Mouse (Mus musculus): Measurements from ENCODE around the gene Gm48551. TPM values are rescaled to one million over a fixed set of nuclear protein-coding genes. Genes with fewer than 3 reads are reported as not detected.

Gm48551 gene
- polyA plus RNA-seq, 1 experiment from 2014 or later = 5.9 TPM

GRCm38 (mm10) chr10:81432868-81433262 lies 48.6 kb downstream of the Gm48551 start:
- Histone ChIP-seq H3K36me3 (no peaks in the 10 kb centered on the region), H3K4me3 (peak overlapping the region; percentile 14; the same call in 1 of the 2 replicates), H3K27ac (no peak overlapping the region), H3K4me2 (replicated peaks) (peak overlapping the region; percentile 48), H3K9ac (no peak overlapping the region), H3K27me3 (peaks cover 37% of the 10 kb centered on the region), H3K9me3 (replicated peaks) (no peaks in the 10 kb centered on the region), H3K4me1 (peaks cover 28% of the 10 kb centered on the region)
- 4% methylated on average over 17 of the region's 17 CpGs for WGBS
- ATAC-seq (ENCODE audit: low FRiP score) = peak; percentile 86

DNA sequence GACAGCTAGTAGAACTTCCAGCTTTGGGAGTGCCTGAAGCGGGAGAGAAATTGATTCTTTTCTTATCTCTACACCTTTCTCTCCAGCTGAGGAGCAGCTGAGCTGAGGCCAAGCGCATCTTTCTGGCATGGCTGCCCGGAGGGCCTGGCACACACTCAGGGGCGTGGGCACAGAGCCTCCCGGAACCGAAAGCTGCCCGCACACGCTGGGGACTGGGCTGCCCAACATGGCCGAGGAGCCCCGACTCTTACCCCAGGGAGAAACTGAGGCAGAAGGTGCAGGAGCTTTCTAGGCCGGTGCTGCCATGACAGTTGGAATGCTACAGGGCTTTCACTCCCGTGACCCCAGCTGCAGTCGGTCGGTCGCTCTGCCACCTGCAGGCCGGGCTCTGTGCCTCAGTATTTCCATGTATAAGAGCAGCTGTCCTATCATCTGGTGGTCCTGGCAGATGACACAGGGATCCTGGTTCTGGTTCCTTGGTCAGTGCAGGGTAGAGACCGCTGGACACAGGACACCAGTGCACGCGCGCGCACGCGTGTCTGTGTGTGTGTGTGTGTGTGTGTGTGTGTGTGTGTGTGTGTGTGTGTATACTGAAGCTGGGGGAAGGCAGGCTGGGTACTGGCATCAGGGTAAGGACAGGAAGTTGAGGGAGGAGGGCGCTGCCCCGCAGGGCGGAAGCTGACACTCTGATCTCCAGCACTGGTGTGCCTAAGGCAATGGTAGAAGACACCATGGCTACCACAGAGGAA lies 49.4 kb downstream of the Gm48551 start:
- no peak overlapping the region for H3K9ac ChIP-seq
- no peaks in the 10 kb centered on the region for H3K9me3 ChIP-seq (replicated peaks)
- H3K27ac ChIP-seq = no peak overlapping the region
- H3K4me2 ChIP-seq (replicated peaks) = 0 out of 2 replicates have a peak overlapping the region, but pooled peaks have one; percentile 48
- H3K36me3 ChIP-seq = no peaks in the 10 kb centered on the region
- WGBS = 72% methylated on average over 26 of the region's 26 CpGs
- no peak for ATAC-seq (ENCODE audit: low FRiP score)
- no peak overlapping the region for H3K4me3 ChIP-seq
- peaks cover 29% of the 10 kb centered on the region for H3K27me3 ChIP-seq
- peaks cover 28% of the 10 kb centered on the region for H3K4me1 ChIP-seq

DNA sequence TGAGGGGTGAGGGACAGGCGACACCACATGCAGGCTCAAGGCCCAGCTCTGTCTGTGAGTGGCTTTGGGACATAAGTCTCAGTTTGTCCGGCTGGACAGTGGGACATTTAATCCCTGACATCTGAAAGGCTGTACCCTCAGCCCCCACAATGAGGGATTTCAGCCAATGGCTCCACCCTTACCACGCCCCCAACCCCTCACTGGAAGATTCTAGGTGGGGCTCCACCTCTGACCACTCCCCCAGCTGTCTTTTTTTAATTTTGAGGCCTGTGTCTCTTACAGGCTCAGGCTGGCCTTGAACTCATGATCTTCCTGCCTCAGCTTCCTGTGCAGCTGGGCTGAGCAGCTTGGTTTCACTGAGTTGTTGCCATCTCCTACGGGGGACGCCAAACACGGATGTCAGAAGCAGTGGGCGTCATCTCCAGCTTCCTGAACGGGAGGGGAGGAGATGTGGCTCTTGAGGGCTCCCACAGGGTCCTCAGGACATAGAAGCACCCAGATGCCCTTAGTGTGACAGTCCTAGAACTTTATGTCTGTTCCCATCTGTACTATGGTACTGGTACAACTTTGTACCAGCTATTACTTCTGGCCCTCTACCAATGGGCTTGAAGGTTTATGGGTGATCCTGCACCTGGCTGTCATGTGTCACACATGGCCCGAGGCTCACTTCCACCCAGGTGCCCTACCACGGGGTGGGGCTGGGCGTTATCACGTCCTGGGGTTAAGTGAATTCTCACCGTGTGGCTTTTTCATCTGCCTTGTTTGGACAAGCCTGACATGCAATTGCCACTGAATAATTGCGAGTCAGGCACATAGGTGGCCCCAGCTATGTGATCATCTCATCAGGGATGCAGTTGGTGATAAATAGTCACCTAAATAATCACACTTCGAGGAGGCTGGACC lies 50.3 kb downstream of the Gm48551 start:
- no peak for ATAC-seq (ENCODE audit: low FRiP score)
- Histone ChIP-seq H3K27ac (no peak overlapping the region), H3K36me3 (no peaks in the 10 kb centered on the region), H3K27me3 (peaks cover 22% of the 10 kb centered on the region; the same call in 1 of the 2 replicates), H3K9ac (no peak overlapping the region), H3K9me3 (replicated peaks) (no peaks in the 10 kb centered on the region), H3K4me1 (peaks cover 21% of the 10 kb centered on the region), H3K4me2 (replicated peaks) (no peak overlapping the region), H3K4me3 (no peak overlapping the region)
- 63% methylated on average over 15 of the region's 15 CpGs for WGBS

DNA sequence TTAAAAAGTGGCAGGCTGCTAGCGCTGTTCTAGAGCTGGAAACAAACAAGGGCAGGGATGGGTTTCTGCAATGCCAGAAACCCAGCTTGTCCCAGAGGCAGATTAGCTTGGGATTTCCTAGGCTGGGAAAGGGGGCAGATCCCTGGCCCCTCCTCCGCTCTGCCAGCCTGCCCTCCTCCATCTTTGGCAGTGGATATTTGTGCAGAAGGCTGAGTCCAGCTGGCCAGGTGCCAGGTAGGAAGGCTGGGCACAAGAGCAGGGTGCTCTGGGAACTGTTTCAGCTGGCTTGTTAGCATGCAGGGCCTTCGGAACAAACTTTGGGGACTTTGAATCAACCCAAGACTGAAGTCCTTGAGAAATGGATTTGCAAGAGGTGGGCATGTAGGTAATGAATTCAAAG lies 51.2 kb downstream of the Gm48551 start:
- Histone ChIP-seq H3K4me1 (peaks cover 18% of the 10 kb centered on the region), H3K27me3 (peaks cover 22% of the 10 kb centered on the region; the same call in 1 of the 2 replicates), H3K4me2 (replicated peaks) (no peak overlapping the region), H3K27ac (no peak overlapping the region), H3K9ac (no peak overlapping the region), H3K4me3 (no peak overlapping the region), H3K9me3 (replicated peaks) (no peaks in the 10 kb centered on the region), H3K36me3 (no peaks in the 10 kb centered on the region)
- 77% methylated on average over 3 of the region's 3 CpGs for WGBS
- ATAC-seq (ENCODE audit: low FRiP score) = no peak

DNA sequence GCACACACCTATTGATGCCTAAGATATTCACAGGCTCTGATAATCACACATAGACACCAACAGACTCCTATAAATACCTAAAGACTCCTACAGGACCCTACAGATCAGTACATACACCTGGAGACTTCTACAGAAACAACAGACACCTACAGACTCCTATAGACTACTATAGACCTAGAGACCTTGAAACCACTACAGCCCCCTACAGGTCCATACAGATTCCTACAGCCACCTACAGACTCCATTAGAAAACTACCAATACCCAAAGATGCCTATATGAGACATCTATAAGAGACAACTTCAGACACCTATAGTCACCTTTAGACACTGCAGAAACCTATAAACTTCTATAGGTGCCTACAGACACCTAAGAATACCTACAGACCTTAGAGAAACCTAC lies 56.8 kb downstream of the Gm48551 start:
- ATAC-seq (ENCODE audit: low FRiP score) = no peak
- H3K9ac ChIP-seq = no peak overlapping the region
- no peak overlapping the region for H3K4me2 ChIP-seq (replicated peaks)

More for the DNA sequence above, 56.8 kb downstream of the Gm48551 start:
- H3K36me3 ChIP-seq = no peaks in the 10 kb centered on the region
- H3K27me3 ChIP-seq = peaks cover 17% of the 10 kb centered on the region; the same call in 1 of the 2 replicates
- H3K4me1 ChIP-seq = no peaks in the 10 kb centered on the region
- H3K4me3 ChIP-seq = no peak overlapping the region
- no peaks in the 10 kb centered on the region for H3K9me3 ChIP-seq (replicated peaks)
- H3K27ac ChIP-seq = no peak overlapping the region

Small RNA genes lying within 50 kb of the gene (microRNA-seq; reads per million reads assigned to microRNA genes)
- gene Mir1191b (not detected), gene Mir6913 (not detected)

Other genes starting within 250 kb of the Gm48551 start
- 17.7 and 18.2 TPM in 2 replicates for gene Zbtb7a, start 249.2 kb upstream of the Gm48551 start, polyA plus RNA-seq (2016; fragmentation: Nextera tagmentation; extraction: Ambion mirVana)
- gene Pias4, start 216.5 kb upstream of the Gm48551 start, polyA plus RNA-seq (2016; fragmentation: Nextera tagmentation; extraction: Ambion mirVana) = 56.7 and 59.2 TPM in 2 replicates
- gene Eef2, start 207.8 kb upstream of the Gm48551 start, polyA plus RNA-seq (2016; fragmentation: Nextera tagmentation; extraction: Ambion mirVana) = 539 TPM in 2 replicates
- 86.4 and 94.5 TPM in 2 replicates for gene Dapk3, start 201.5 kb upstream of the Gm48551 start, polyA plus RNA-seq (2016; fragmentation: Nextera tagmentation; extraction: Ambion mirVana)
- gene 4930442H23Rik, start 200.6 kb upstream of the Gm48551 start, polyA plus RNA-seq (2016; fragmentation: Nextera tagmentation; extraction: Ambion mirVana) = not detected in 2 replicates
- not detected in 2 replicates for gene Nmrk2, start 182.4 kb upstream of the Gm48551 start, polyA plus RNA-seq (2016; fragmentation: Nextera tagmentation; extraction: Ambion mirVana)
- gene Atcay, start 153.6 kb upstream of the Gm48551 start, polyA plus RNA-seq (2016; fragmentation: Nextera tagmentation; extraction: Ambion mirVana) = 33.7 and 36.8 TPM in 2 replicates
- gene Zfr2, start 151.3 kb upstream of the Gm48551 start, polyA plus RNA-seq (2016; fragmentation: Nextera tagmentation; extraction: Ambion mirVana) = 14.0 and 15.6 TPM in 2 replicates
- 6.3 and 6.8 TPM in 2 replicates for gene Matk, start 131.5 kb upstream of the Gm48551 start, polyA plus RNA-seq (2016; fragmentation: Nextera tagmentation; extraction: Ambion mirVana)
- 142 and 155 TPM in 2 replicates for gene Mrpl54, start 117.5 kb upstream of the Gm48551 start, polyA plus RNA-seq (2016; fragmentation: Nextera tagmentation; extraction: Ambion mirVana)
- 36.9 and 38.1 TPM in 2 replicates for gene Apba3, start 117.5 kb upstream of the Gm48551 start, polyA plus RNA-seq (2016; fragmentation: Nextera tagmentation; extraction: Ambion mirVana)
- gene Tjp3, start 92.9 kb upstream of the Gm48551 start, polyA plus RNA-seq (2016; fragmentation: Nextera tagmentation; extraction: Ambion mirVana) = 5.4 and 6.8 TPM in 2 replicates
- 97.3 and 103 TPM in 2 replicates for gene Pip5k1c, start 91.5 kb upstream of the Gm48551 start, polyA plus RNA-seq (2016; fragmentation: Nextera tagmentation; extraction: Ambion mirVana)
- 53.3 and 54.5 TPM in 2 replicates for gene Cactin, start 63.4 kb upstream of the Gm48551 start, polyA plus RNA-seq (2016; fragmentation: Nextera tagmentation; extraction: Ambion mirVana)
- 2.7 and 3.1 TPM in 2 replicates for gene Tbxa2r, start 55.7 kb upstream of the Gm48551 start, polyA plus RNA-seq (2016; fragmentation: Nextera tagmentation; extraction: Ambion mirVana)
- gene Gipc3, start 41.2 kb upstream of the Gm48551 start, polyA plus RNA-seq (2016; fragmentation: Nextera tagmentation; extraction: Ambion mirVana) = not detected in 2 replicates
- 92.0 and 93.4 TPM in 2 replicates for gene Hmg20b, start 34.0 kb upstream of the Gm48551 start, polyA plus RNA-seq (2016; fragmentation: Nextera tagmentation; extraction: Ambion mirVana)
- 11.4 and 12.9 TPM in 2 replicates for gene Mfsd12, start 27.0 kb upstream of the Gm48551 start, polyA plus RNA-seq (2016; fragmentation: Nextera tagmentation; extraction: Ambion mirVana)
- 0.52 and 0.88 TPM in 2 replicates for gene 4930404N11Rik, start 18.6 kb upstream of the Gm48551 start, polyA plus RNA-seq (2016; fragmentation: Nextera tagmentation; extraction: Ambion mirVana)
- gene Fzr1, start 6.0 kb upstream of the Gm48551 start, polyA plus RNA-seq (2016; fragmentation: Nextera tagmentation; extraction: Ambion mirVana) = 132 and 134 TPM in 2 replicates
- 62.7 and 67.5 TPM in 2 replicates for gene Dohh, start within 50 bp of the Gm48551 start, polyA plus RNA-seq (2016; fragmentation: Nextera tagmentation; extraction: Ambion mirVana)
- gene Gm48552, start 4.5 kb downstream of the Gm48551 start, polyA plus RNA-seq (2016; fragmentation: Nextera tagmentation; extraction: Ambion mirVana) = 1.1 and 2.4 TPM in 2 replicates
- gene Smim24, start 8.6 kb downstream of the Gm48551 start, polyA plus RNA-seq (2016; fragmentation: Nextera tagmentation; extraction: Ambion mirVana) = 1.9 and 2.7 TPM in 2 replicates
- gene Nfic, start 71.2 kb downstream of the Gm48551 start, polyA plus RNA-seq (2016; fragmentation: Nextera tagmentation; extraction: Ambion mirVana) = 30.9 and 31.5 TPM in 2 replicates
- 37.1 and 41.3 TPM in 2 replicates for gene Celf5, start 98.2 kb downstream of the Gm48551 start, polyA plus RNA-seq (2016; fragmentation: Nextera tagmentation; extraction: Ambion mirVana)
- gene Ncln, start 111.9 kb downstream of the Gm48551 start, polyA plus RNA-seq (2016; fragmentation: Nextera tagmentation; extraction: Ambion mirVana) = 75.1 and 79.5 TPM in 2 replicates
- gene S1pr4, start 115.7 kb downstream of the Gm48551 start, polyA plus RNA-seq (2016; fragmentation: Nextera tagmentation; extraction: Ambion mirVana) = 0.52 and 0.65 TPM in 2 replicates
- gene Gna15, start 139.8 kb downstream of the Gm48551 start, polyA plus RNA-seq (2016; fragmentation: Nextera tagmentation; extraction: Ambion mirVana) = 0.75 and 0.82 TPM in 2 replicates
- gene Gna11, start 160.7 kb downstream of the Gm48551 start, polyA plus RNA-seq (2016; fragmentation: Nextera tagmentation; extraction: Ambion mirVana) = 75.2 and 76.3 TPM in 2 replicates
- gene Aes, start 175.0 kb downstream of the Gm48551 start, polyA plus RNA-seq (2016; fragmentation: Nextera tagmentation; extraction: Ambion mirVana) = 476 and 504 TPM in 2 replicates
- gene Tle2, start 190.1 kb downstream of the Gm48551 start, polyA plus RNA-seq (2016; fragmentation: Nextera tagmentation; extraction: Ambion mirVana) = 30.6 and 32.1 TPM in 2 replicates
- gene Tle6, start 216.6 kb downstream of the Gm48551 start, polyA plus RNA-seq (2016; fragmentation: Nextera tagmentation; extraction: Ambion mirVana) = 8.2 and 8.3 TPM in 2 replicates
- 1.2 and 1.3 TPM in 2 replicates for gene BC025920, start 221.8 kb downstream of the Gm48551 start, polyA plus RNA-seq (2016; fragmentation: Nextera tagmentation; extraction: Ambion mirVana)
- gene Sirt6, start 243.3 kb downstream of the Gm48551 start, polyA plus RNA-seq (2016; fragmentation: Nextera tagmentation; extraction: Ambion mirVana) = 52.7 and 55.5 TPM in 2 replicates
- gene Ankrd24, start 244.1 kb downstream of the Gm48551 start, polyA plus RNA-seq (2016; fragmentation: Nextera tagmentation; extraction: Ambion mirVana) = 8.6 and 10.5 TPM in 2 replicates

Measured in hindbrain, embryonic 12.5 days (tissue).